Mouse (Mus musculus) kidney, adult 18-20 months (tissue): ENCODE data around the gene Csnk2b.
"Not testable (repeated sequence)": the region's sequence is repeated elsewhere in the genome, so short reads cannot be mapped to it uniquely, and the experiment has no call there.

ENCODE experiments used
- DNase-seq: peaks from one replicate; pipeline ENCODE4 v3.0.0; 2021

Csnk2b gene

DNA sequence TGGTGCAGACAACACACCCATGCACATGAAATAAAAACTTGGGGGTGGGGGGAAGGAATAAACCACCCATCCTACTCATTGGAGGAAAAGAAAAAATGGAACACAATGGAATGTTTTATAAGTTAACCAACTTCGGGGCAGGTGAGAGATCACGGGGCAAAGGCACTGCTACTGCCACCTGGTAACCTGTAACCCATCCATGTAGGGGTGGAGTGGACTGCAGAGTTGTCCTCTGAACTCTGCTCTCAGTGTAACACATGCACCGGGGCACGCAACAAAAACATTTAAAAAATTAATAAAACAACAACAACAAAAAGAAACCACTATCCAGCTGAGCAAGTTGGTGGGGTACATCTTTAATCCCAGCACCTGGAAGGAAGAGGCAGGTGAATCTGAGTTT lies 30.3 kb upstream of the Csnk2b start:
- no peak for DNase-seq

DNA sequence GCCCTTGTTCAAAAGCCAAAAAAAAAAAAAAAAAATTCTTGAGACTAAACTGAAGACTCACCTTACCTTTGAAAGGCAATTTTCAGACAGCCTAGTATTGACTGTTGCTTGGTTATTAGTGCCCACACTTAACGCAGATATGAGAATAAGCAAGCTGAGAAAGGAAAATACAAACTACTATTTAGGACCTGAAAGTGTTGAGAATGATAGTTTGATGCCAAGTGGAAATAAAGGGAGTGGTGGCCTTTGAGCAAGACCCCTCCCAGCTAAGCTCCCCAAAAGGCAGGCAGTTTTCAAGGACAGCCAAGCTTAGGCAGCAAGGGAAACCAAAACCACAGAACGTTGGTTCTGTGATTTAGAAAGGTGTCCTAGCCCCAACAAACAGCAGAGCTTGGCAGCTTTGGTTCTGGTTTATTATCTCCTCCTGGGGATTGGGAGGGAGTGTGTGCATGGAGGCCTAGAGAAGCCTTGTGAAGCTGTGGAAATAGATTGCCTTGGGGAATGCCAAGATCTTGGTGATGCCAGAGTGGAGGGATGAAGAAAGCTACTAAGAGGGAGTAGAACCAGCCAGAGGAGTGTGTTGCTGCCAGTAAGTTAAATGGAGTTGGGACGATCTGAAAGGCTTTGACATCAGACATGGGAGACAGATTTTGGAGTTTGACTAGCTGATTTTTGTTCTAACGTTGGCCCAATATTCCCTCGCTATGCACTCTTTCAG lies 26.2 kb upstream of the Csnk2b start:
- no peak for DNase-seq

GRCm38 (mm10) chr17:35147348-35147747 lies 25.5 kb upstream of the Csnk2b start:
- no peak for DNase-seq

GRCm38 (mm10) chr17:35146139-35146538 lies 24.3 kb upstream of the Csnk2b start:
- DNase-seq, result no peak

DNA sequence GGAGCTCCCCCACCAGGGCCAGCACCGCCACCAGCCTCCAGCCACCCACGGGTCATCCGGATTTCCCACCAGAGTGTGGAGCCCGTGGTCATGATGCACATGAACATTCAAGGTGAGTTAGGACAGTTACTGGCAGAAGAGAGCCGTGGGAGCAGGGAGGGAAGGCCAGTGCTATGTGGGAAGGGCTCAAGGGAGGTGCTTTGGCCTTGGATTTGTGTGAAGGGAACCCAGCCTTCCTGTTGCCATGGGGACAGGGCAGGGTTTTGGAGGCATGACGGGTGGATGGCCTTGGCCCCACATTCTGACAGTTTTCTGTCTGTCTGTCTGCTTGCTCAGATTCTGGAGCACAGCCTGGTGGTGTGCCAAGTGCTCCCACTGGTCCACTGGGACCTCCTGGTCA lies 20.1 kb upstream of the Csnk2b start:
- DNase-seq, result no peak

DNA sequence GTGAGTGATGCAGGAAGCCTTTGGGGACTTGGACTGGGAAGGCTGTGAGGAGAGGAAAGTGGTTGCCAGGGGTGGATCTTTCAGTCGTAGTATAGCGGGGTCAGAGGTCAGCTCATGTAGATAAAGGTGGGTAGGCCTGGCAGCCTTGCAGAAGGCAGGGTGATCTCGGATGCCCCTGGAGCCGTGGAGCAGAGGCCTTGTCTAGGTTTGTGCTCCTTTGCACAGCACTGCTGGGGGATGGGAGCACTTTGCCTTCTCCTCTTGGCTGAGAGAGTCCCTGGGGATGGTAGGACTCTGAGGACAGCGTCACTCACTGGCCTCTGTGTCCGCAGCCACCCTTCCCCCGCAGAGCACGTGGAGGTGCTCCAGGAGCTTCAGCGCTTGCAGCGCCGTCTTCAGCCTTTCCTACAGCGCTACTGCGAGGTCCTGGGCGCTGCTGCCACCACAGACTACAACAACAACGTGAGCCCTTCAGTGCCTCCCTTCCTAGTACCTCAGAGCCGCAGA lies 18.7 kb upstream of the Csnk2b start:
- no peak for DNase-seq

- no peak for DNase-seq
Observed at GRCm38 (mm10) chr17:35139269-35139668, 17.4 kb upstream of the Csnk2b start.

- no peak for DNase-seq
Observed at GRCm38 (mm10) chr17:35135591-35136320, 13.9 kb upstream of the Csnk2b start.

- peak; percentile 97 for DNase-seq
Observed at GRCm38 (mm10) chr17:35134801-35135590, 13.1 kb upstream of the Csnk2b start, which contains the start of gene Bag6. Gene Bag6, plus strand, starts transcription at chr17:35135178.

DNA sequence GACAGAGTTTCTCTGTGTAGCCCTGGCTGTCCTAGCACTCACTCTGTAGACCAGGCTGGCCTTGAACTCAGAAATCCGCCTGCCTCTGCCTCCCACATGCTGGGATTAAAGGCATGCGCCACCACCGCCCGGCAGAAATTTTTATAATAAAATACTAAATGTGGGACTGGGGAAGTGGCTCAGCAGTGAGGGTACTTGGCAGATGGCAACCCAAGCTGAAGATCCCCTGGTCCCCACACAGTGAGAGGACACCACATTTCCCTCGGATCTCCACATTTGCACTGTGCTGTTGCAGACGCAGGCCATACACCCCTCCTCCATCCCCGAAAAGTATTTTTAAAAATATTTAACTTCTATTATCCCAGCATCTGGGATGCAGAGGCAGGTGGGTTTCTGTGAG lies 11.7 kb upstream of the Csnk2b start:
- no peak for DNase-seq

- DNase-seq, result no peak
Observed at GRCm38 (mm10) chr17:35132174-35132560, 10.3 kb upstream of the Csnk2b start.

DNA sequence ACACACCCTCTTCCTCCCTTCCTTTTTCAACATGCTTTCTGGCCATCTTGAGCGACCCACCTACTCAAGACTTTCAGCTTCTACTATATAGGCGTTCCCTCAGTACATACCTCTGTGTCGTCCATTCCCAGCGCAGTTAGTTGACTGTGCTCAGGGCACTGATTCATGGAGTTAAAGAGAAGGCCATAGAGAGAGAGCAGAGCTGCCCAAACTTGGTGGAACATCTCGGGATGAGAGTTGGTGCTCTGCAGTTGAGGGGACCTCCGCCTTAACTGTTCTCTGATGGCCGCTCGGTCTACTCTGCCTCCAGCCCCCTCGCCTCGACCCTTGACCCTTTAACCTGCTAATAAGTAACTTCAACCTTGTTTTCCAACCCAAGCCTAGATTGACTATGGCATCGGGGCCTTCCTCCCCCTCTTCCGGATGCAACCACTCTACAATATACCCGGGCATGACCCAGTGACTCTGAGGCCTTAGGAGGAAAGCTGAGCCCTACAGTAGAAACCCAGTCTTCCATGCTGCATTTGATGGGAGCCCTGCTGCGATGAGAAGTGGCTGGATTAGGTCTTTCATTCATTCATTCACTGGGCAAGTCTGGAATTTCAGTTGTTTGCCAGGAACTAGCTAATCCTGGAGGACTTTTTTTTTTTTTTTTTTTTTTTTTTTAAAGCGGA lies 9.8 kb upstream of the Csnk2b start, which contains the start of gene Apom:
Gene Apom, minus strand, starts transcription at position 551 of the 674 bp plus-strand sequence.
- DNase-seq, result no peak

DNA sequence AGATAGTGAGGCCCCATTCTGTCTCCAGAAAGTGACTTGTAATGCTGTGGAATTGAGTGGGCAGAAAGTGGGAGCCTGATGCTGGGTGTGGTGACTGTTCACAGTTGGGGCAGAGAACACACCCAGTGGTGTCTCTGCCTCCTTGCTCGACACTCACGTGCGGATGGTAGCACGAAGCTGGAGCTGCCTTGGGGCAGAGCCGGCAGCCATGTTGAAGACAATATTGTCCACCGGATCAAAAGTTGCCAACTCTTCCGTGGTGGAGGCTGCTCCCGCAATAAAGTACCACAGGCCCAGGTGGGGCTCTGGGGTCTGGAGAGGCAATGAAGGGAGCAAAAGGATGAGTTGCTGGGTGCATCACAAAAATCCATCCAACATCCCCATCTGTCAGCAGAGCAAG lies 9.2 kb upstream of the Csnk2b start:
- DNase-seq, result no peak

- DNase-seq, result no peak
Observed at GRCm38 (mm10) chr17:35128996-35129395, 7.1 kb upstream of the Csnk2b start.

GRCm38 (mm10) chr17:35127017-35127416 lies 5.2 kb upstream of the Csnk2b start:
- DNase-seq, result no peak

- DNase-seq, result peak; percentile 82
Observed at GRCm38 (mm10) chr17:35126206-35126611, 4.4 kb upstream of the Csnk2b start, which contains the start of gene D17H6S53E. Gene D17H6S53E, plus strand, starts transcription at chr17:35126373.

DNA sequence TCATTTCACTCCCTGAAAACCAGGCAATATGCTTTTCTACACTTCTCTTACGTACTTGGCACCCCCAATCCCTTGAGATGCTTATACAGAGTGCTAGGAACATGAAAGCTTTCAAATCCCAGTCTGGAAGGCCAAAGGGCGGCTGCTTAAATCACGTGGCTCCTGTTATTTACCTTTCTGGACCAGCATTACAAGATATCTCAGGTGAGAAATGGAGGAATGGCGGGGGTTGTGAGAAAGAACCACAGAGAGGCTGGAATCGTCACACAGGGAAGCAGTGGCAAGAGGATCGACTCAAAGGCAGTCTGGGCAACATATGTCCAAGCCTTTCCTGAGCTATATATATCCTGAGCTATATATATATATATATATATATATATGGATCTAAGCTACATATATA lies 3.7 kb upstream of the Csnk2b start:
- no peak for DNase-seq

GRCm38 (mm10) chr17:35125081-35125480 lies 3.2 kb upstream of the Csnk2b start:
- no peak for DNase-seq

DNA sequence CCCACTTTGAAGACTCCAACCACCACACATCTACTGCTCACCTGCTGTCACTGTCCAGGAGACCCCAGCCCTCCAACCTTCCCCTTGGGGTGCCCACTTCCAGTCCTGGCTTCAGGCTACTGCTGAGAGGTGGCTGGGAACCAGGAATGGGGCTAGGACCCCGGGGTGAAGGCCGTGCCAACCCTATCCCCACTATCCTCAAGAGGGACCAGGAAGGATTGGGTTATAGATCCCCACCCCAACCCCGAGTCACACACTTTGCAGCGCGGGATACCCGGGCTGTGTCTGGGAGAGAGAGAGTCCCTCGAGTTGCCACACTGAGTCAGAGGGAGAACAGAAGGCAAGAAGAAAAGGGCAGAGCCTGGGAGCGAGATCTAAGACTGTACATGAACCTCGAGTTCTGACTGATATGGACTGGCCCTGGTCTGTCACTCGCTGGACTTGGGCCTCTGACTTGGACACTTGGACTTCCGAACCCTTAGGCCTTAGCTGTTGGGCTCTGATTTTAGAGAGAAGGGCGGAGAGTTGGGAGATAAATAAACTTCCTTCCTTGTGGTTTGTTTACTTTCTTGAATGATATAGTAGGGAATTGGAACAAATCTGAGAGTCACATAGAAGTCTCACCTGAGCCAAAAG lies 2.5 kb upstream of the Csnk2b start:
- not testable (repeated sequence) for DNase-seq

DNA sequence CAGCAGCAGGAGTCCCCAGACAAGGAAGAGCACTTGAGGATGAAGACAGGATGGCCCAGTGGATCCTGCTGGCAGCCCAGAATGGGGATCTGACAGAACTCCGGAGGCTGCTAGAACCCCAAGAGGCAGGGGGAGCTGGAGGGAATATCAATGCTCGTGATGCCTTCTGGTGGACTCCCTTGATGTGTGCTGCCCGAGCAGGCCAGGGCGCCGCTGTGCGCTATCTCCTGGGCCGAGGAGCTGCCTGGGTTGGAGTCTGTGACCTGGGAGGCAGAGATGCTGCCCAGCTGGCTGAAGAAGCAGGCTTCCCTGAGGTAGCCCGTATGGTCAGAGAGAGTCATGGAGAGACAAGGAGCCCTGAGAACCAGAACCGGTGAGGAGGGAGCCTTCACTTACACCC lies 1.4 kb upstream of the Csnk2b start:
- DNase-seq, result not testable (repeated sequence)

DNA sequence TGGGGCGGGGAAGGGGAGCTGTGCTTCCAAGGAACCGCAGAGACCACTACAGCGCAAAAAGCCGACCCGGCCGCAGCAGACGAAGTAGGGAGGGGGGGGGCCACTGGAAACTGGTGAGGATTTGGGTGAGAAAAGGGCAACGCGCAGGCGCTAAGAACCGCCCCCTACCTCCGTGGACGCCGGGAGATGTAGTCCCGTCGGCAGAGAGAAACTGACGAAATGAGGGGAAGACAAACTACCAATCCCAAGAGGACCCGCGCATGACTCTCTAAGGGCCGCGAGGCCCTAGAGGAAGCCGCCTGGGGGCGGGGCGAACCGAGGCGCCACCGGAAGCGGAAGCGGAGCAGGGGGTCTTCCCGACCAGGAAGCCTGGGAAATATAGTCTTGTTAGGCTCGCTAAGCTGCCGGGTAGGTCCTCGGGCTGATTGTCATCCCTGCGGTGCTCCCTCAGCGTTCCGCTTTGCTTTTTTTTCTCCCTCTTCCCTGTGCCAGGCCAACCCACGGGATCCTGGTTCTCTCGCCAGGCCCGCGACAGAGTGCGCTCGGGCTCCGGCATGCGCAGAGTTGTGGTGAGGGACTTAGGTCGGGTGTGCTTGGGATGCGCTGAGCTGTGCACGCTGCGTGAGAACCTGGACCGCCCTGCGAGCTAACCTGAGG lies 582 bp downstream of the Csnk2b start, which contains the start of gene Gpank1:
Gene Gpank1, plus strand, starts transcription at position 313 of the 657 bp plus-strand sequence.
- peak; percentile 96 for DNase-seq
